Mouse (Mus musculus) midbrain, embryonic 12.5 days (tissue): ENCODE results near the gene Snap29. TPM values are rescaled to one million over a fixed set of nuclear protein-coding genes. Genes with fewer than 3 reads are reported as not detected.

Source experiments
- ATAC-seq: fragments of 200-750 bp; cut with Nextera tagmentation; 2 replicates; pipeline ENCODE4 v1.8.0; 2017; ENCODE audit warnings: low read depth, moderate TSS enrichment, moderate library complexity; ENCODE audit not compliant: low FRiP score
- H3K27ac ChIP-seq: fragments of 300-500 bp; sonication (generic); replicated peaks from 2 replicates; pipeline ENCODE4 v1.5.1; 2016; ENCODE audit warnings: mild to moderate bottlenecking
- H3K27me3 ChIP-seq: fragments of 300-500 bp; sonication (generic); 2 replicates; pipeline ENCODE4 v1.6.1; 2016; ENCODE audit warnings: mild to moderate bottlenecking
- H3K36me3 ChIP-seq: fragments of 300-500 bp; sonication (generic); 2 replicates; pipeline ENCODE4 v1.6.1; 2016
- H3K4me1 ChIP-seq: fragments of 300-500 bp; sonication (generic); 2 replicates; pipeline ENCODE4 v1.6.1; 2016
- H3K4me2 ChIP-seq: fragments of 300-500 bp; sonication (generic); replicated peaks from 2 replicates; pipeline ENCODE4 v1.6.1; 2016; ENCODE audit warnings: mild to moderate bottlenecking, moderate library complexity
- H3K4me3 ChIP-seq: fragments of 300-500 bp; sonication (generic); 2 replicates; pipeline ENCODE4 v1.5.1; 2016; ENCODE audit warnings: mild to moderate bottlenecking
- H3K9ac ChIP-seq: fragments of 300-500 bp; sonication (generic); replicated peaks from 2 replicates; pipeline ENCODE4 v1.6.1; 2016; ENCODE audit warnings: mild to moderate bottlenecking, moderate library complexity
- H3K9me3 ChIP-seq: fragments of 300-500 bp; sonication (generic); 2 replicates; pipeline ENCODE4 v1.6.1; 2016; ENCODE audit warnings: mild to moderate bottlenecking
- WGBS: fragments of 180-500 bp; shearing (Covaris S2); methylation state at CpG from one replicate; pipeline ENCODE4 v1.1.7; 2016; 5-methylcytosine and 5-hydroxymethylcytosine counted together
- polyA plus RNA-seq: library from polyadenylated mRNA; unstranded; fragments of >200 nt; fragmentation: Nextera tagmentation; extraction: Ambion mirVana; gene quantifications from 2 replicates; pipeline ENCODE4 v1.2.1, GENCODE M21; 2016

The Snap29 gene
- polyA plus RNA-seq, 1 experiment from 2014 or later: 18.3 TPM

DNA sequence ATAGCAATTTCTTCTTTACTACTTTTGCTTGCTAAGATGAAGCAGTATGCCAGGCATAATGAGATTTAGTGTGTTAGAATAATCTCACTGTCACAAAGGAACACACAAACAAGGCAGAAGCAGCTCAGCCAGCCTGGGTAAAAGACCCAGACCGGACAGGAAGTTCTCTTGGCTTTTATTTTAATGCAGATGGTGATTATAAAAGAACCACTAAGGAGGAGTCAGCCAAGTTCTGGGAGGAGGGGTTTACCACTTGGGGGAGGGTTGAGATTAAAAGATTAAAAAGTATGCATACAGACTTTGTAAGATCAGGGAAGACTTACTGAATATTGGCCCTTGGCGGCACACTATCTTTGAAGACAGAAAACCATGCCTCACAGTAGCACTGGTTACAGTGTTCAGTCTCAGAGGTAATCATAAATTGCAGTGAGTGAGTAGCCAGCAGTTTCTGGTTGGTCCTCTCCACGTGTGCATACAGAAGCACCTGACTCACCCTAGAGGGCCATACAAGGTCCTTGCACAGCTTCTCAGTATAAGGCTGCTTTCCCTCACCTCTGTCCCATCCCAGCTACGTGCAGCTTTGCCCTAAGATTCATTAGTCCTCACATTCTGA lies 72.7 kb downstream of the Snap29 start:
- no peak for ATAC-seq
- H3K27ac ChIP-seq: no peak overlapping the region; the same call in 1 of the 2 replicates
- no peak overlapping the region for H3K4me2 ChIP-seq
- no peaks in the 10 kb centered on the region for H3K4me1 ChIP-seq
- H3K36me3 ChIP-seq: peaks cover 18% of the 10 kb centered on the region
- WGBS: 86% methylated on average over 4 of the region's 4 CpGs
- no peak overlapping the region for H3K4me3 ChIP-seq
- H3K27me3 ChIP-seq: no peaks in the 10 kb centered on the region
- H3K9me3 ChIP-seq: no peaks in the 10 kb centered on the region
- H3K9ac ChIP-seq: no peak overlapping the region

Other genes starting within 250 kb of the Snap29 start
- 371 TPM in 2 replicates for gene Ube2l3, start 203.3 kb upstream of the Snap29 start, polyA plus RNA-seq
- 2.3 TPM in 2 replicates for gene Rimbp3, start 197.4 kb upstream of the Snap29 start, polyA plus RNA-seq
- 15.3 and 18.6 TPM in 2 replicates for gene Hic2, start 172.4 kb upstream of the Snap29 start, polyA plus RNA-seq
- gene Tmem191c, start 129.9 kb upstream of the Snap29 start, polyA plus RNA-seq: 18.4 and 22.8 TPM in 2 replicates
- gene Serpind1, start 74.6 kb upstream of the Snap29 start, polyA plus RNA-seq: 0.46 and 0.58 TPM in 2 replicates
- 64.6 and 70.8 TPM in 2 replicates for gene Pi4ka, start 328 bp downstream of the Snap29 start, polyA plus RNA-seq
- 98.2 and 100 TPM in 2 replicates for gene Crkl, start 46.0 kb downstream of the Snap29 start, polyA plus RNA-seq
- 4.0 and 7.8 TPM in 2 replicates for gene Aifm3, start 83.6 kb downstream of the Snap29 start, polyA plus RNA-seq
- 107 and 118 TPM in 2 replicates for gene Lztr1, start 102.7 kb downstream of the Snap29 start, polyA plus RNA-seq
- gene Thap7, start 125.2 kb downstream of the Snap29 start, polyA plus RNA-seq: 53.1 and 61.2 TPM in 2 replicates
- 0.27 and 0.40 TPM in 2 replicates for gene Lrrc74b, start 155.3 kb downstream of the Snap29 start, polyA plus RNA-seq
- gene P2rx6, start 155.9 kb downstream of the Snap29 start, polyA plus RNA-seq: 0.80 and 1.4 TPM in 2 replicates
- gene Slc7a4, start 177.2 kb downstream of the Snap29 start, polyA plus RNA-seq: 4.5 and 5.6 TPM in 2 replicates
- 36.3 and 38.2 TPM in 2 replicates for gene Smpd4, start 213.4 kb downstream of the Snap29 start, polyA plus RNA-seq
- gene Ccdc74a, start 240.5 kb downstream of the Snap29 start, polyA plus RNA-seq: 7.1 and 7.9 TPM in 2 replicates